Mouse (Mus musculus): ENCODE results near the gene Prdm11. TPM values are rescaled to one million over a fixed set of nuclear protein-coding genes. Genes with fewer than 3 reads are reported as not detected.

Prdm11 gene
- 2.7 and 6.3 TPM in 2 replicates for polyA plus RNA-seq (2011; ENCODE audit: insufficient read length, low read depth, missing spikeins)

GRCm38 (mm10) chr2:93045818-93046508 lies at the start of gene Prdm11:
Prdm11 (minus strand) TSS chr2:93046167.
- Histone ChIP-seq H3K4me3 (ENCODE audit: insufficient read depth, low read length) (peak within 1 kb of the TSS; percentile 57), H3K4me1 (ENCODE audit: control insufficient read depth, insufficient read depth, low read length) (no peaks in the 10 kb centered on the region), H3K27ac (ENCODE audit: insufficient read depth, low read length) (peak within 1 kb of the TSS; percentile 16)
- TF ChIP-seq POLR2A (IDR thresholded peaks at IDR 0.05; ENCODE audit: low read depth, low read length) (peak; percentile 35), CTCF (IDR thresholded peaks at IDR 0.05; ENCODE audit: borderline replicate concordance, insufficient read depth, low read length) (no peak)

- TF ChIP-seq POLR2A (IDR thresholded peaks at IDR 0.05; ENCODE audit: low read depth, low read length) (no peak), CTCF (IDR thresholded peaks at IDR 0.05; ENCODE audit: borderline replicate concordance, insufficient read depth, low read length) (no peak)
Observed at GRCm38 (mm10) chr2:93092347-93092746, 46.4 kb upstream of the Prdm11 start.

DNA sequence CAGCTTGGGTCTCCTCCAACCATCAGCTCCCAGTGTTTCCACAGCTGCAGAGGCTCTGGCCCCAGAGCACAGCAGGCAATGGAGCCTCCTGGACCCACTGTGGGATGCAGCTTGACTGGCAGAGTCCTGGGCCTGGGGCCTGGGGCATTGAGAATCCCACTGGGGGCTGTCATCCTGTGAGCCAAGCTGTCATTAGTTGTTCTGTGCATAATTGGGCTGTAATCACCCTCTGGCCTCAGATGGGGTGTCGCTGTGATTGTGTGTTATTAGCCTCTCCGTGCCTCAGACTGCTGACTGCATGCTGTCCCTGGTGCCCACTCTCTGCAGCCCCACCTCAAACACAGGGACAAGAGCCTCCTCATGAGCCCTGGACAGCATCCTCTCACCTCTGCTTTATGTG lies 45.7 kb upstream of the Prdm11 start:
- no peak overlapping the region for H3K4me3 ChIP-seq (ENCODE audit: insufficient read depth, low read length)
- H3K27ac ChIP-seq (ENCODE audit: insufficient read depth, low read length), result no peak overlapping the region
- no peaks in the 10 kb centered on the region for H3K4me1 ChIP-seq (ENCODE audit: control insufficient read depth, insufficient read depth, low read length)
- TF ChIP-seq CTCF (IDR thresholded peaks at IDR 0.05; ENCODE audit: borderline replicate concordance, insufficient read depth, low read length) (no peak), POLR2A (IDR thresholded peaks at IDR 0.05; ENCODE audit: low read depth, low read length) (no peak)

More at GRCm38 (mm10) chr2:93092347-93092746, 46.4 kb upstream of the Prdm11 start:
- no peak overlapping the region for H3K27ac ChIP-seq (ENCODE audit: insufficient read depth, low read length)
- H3K4me3 ChIP-seq (ENCODE audit: insufficient read depth, low read length), result no peak overlapping the region
- H3K4me1 ChIP-seq (ENCODE audit: control insufficient read depth, insufficient read depth, low read length), result no peaks in the 10 kb centered on the region

- TF ChIP-seq CTCF (IDR thresholded peaks at IDR 0.05; ENCODE audit: borderline replicate concordance, insufficient read depth, low read length), result no peak
- TF ChIP-seq POLR2A (IDR thresholded peaks at IDR 0.05; ENCODE audit: low read depth, low read length), result no peak
- H3K4me1 ChIP-seq (ENCODE audit: control insufficient read depth, insufficient read depth, low read length), result no peaks in the 10 kb centered on the region
- H3K4me3 ChIP-seq (ENCODE audit: insufficient read depth, low read length), result no peak overlapping the region
- no peak overlapping the region for H3K27ac ChIP-seq (ENCODE audit: insufficient read depth, low read length)
Observed at GRCm38 (mm10) chr2:93089379-93090089, 43.6 kb upstream of the Prdm11 start.

- Histone ChIP-seq H3K4me1 (ENCODE audit: control insufficient read depth, insufficient read depth, low read length) (no peaks in the 10 kb centered on the region), H3K4me3 (ENCODE audit: insufficient read depth, low read length) (no peak overlapping the region), H3K27ac (ENCODE audit: insufficient read depth, low read length) (no peak overlapping the region)
- no peak for TF ChIP-seq POLR2A (IDR thresholded peaks at IDR 0.05; ENCODE audit: low read depth, low read length)
- no peak for TF ChIP-seq CTCF (IDR thresholded peaks at IDR 0.05; ENCODE audit: borderline replicate concordance, insufficient read depth, low read length)
Observed at GRCm38 (mm10) chr2:93088006-93088405, 42.0 kb upstream of the Prdm11 start.

DNA sequence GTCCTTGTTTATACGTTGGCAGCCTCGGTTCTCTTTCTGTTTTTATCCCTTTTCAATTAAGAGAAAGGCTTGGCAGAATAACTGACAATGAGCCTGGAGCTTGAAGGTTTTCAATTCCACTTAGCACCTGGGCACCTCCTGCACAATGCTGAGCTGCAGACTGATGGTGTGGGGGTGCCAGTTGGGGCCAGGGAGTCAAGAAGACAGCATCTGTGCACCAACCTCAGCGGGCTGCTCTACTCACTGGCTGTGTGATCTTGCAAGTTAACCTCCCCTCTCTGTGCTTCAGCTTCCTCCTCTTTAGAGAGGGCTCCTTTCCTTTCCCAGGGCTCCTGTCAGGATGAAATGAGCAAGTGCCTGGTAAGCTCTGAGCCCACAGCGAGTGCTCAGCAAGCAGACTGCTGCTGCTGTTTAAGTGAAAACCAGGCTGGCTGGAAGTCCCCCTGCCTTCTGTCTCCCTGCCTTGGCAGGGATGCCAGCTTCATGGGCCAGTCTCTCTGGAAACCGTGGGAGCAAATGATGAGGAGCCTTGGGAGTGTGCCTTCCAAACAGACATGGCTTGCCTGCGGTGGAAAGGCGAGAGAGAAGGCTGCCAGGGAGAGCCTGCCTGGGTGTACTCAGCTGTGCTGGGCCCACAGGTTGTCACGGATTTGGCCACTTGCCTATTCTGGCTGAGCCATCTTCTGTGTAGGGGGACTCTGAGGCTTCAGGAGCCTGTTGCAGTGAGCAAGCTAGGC lies 39.5 kb upstream of the Prdm11 start:
- Histone ChIP-seq H3K4me1 (ENCODE audit: control insufficient read depth, insufficient read depth, low read length) (no peaks in the 10 kb centered on the region), H3K27ac (ENCODE audit: insufficient read depth, low read length) (no peak overlapping the region), H3K4me3 (ENCODE audit: insufficient read depth, low read length) (no peak overlapping the region)
- TF ChIP-seq CTCF (IDR thresholded peaks at IDR 0.05; ENCODE audit: borderline replicate concordance, insufficient read depth, low read length) (no peak), POLR2A (IDR thresholded peaks at IDR 0.05; ENCODE audit: low read depth, low read length) (no peak)

DNA sequence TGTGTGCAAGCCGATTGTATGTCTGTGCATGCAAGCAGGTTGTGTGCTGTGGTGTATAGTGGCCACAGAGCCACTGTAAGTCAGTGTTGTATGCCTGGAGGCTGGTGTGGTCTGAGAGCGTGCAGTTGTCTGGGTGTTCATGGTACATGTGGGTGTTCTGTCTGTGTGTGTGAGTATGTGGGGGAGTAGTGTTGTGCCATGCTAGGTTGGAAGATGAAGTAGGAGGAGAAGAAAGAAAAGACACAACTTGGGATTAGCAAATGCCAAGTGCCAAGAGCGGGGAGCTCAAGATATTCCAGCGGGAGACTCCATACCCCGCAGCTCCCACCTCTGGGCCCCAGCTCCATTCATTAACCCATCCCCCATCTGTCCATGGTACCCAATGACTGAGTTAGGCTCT lies 38.5 kb upstream of the Prdm11 start:
- H3K4me3 ChIP-seq (ENCODE audit: insufficient read depth, low read length), result no peak overlapping the region
- no peak overlapping the region for H3K27ac ChIP-seq (ENCODE audit: insufficient read depth, low read length)
- TF ChIP-seq CTCF (IDR thresholded peaks at IDR 0.05; ENCODE audit: borderline replicate concordance, insufficient read depth, low read length), result no peak
- TF ChIP-seq POLR2A (IDR thresholded peaks at IDR 0.05; ENCODE audit: low read depth, low read length), result no peak
- H3K4me1 ChIP-seq (ENCODE audit: control insufficient read depth, insufficient read depth, low read length), result no peaks in the 10 kb centered on the region

DNA sequence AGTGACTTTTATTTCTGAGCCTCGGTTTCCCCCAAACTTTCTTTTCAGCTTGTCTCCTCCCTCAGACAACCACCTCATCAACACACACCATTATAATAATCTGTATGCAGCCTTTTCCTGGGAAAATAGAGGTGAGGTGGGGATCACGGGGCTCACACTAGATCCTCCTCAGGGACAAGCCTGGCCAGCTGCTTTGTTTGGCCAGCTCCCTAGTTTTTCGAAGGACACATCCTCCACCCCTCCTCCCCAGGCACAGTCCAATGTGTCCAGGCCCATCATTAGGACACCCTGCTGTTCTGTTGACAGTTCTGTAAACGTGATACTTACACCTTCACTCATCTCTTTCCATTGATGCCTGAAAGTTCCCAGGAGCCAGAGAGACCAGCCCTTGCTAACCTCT lies 37.4 kb upstream of the Prdm11 start:
- Histone ChIP-seq H3K27ac (ENCODE audit: insufficient read depth, low read length) (no peak overlapping the region), H3K4me3 (ENCODE audit: insufficient read depth, low read length) (no peak overlapping the region), H3K4me1 (ENCODE audit: control insufficient read depth, insufficient read depth, low read length) (no peaks in the 10 kb centered on the region)
- TF ChIP-seq POLR2A (IDR thresholded peaks at IDR 0.05; ENCODE audit: low read depth, low read length) (no peak), CTCF (IDR thresholded peaks at IDR 0.05; ENCODE audit: borderline replicate concordance, insufficient read depth, low read length) (no peak)

- no peak overlapping the region for H3K4me3 ChIP-seq (ENCODE audit: insufficient read depth, low read length)
- no peak overlapping the region for H3K27ac ChIP-seq (ENCODE audit: insufficient read depth, low read length)
- TF ChIP-seq POLR2A (IDR thresholded peaks at IDR 0.05; ENCODE audit: low read depth, low read length), result no peak
- no peak for TF ChIP-seq CTCF (IDR thresholded peaks at IDR 0.05; ENCODE audit: borderline replicate concordance, insufficient read depth, low read length)
- no peaks in the 10 kb centered on the region for H3K4me1 ChIP-seq (ENCODE audit: control insufficient read depth, insufficient read depth, low read length)
Observed at GRCm38 (mm10) chr2:93082846-93083245, 36.9 kb upstream of the Prdm11 start.
